Mouse (Mus musculus) forelimb bud, embryonic 11.5 days (tissue): ENCODE measurements at regions not wholly inside any gene's neighbourhood (a gene's known extent, or its start where the extent isn't known, plus 50 kb on each side); places are given as distances from the start of the nearest gene placed in this dataset.
A peak's percentile ranks its signal among the peaks of the same experiment; 100 is the strongest.

ENCODE experiments used
- DNase-seq: peaks from one replicate; pipeline ENCODE4 v3.0.0-alpha.2; 2012; ENCODE audit warnings: low read depth, low spot score

GRCm38 (mm10) chr17:62077604-62078003, 803.5 kb downstream of the Efna5 start:
- DNase-seq, result no peak

- DNase-seq, result no peak
These were observed 816.2 kb downstream of the Efna5 start for GRCm38 (mm10) chr17:62064939-62065338.

GRCm38 (mm10) chr17:62058016-62058415, 823.1 kb downstream of the Efna5 start:
- DNase-seq, result peak; percentile 6

- no peak for DNase-seq
These were observed 826.3 kb downstream of the Efna5 start for GRCm38 (mm10) chr17:62054801-62055200.

GRCm38 (mm10) chr17:62048989-62049388, 832.1 kb downstream of the Efna5 start:
- DNase-seq, result no peak

GRCm38 (mm10) chr17:62030614-62031013, 850.5 kb downstream of the Efna5 start:
- DNase-seq, result no peak
